8 mouse cellular contexts compared by ENCODE assay signal in the genomic region with DNA sequence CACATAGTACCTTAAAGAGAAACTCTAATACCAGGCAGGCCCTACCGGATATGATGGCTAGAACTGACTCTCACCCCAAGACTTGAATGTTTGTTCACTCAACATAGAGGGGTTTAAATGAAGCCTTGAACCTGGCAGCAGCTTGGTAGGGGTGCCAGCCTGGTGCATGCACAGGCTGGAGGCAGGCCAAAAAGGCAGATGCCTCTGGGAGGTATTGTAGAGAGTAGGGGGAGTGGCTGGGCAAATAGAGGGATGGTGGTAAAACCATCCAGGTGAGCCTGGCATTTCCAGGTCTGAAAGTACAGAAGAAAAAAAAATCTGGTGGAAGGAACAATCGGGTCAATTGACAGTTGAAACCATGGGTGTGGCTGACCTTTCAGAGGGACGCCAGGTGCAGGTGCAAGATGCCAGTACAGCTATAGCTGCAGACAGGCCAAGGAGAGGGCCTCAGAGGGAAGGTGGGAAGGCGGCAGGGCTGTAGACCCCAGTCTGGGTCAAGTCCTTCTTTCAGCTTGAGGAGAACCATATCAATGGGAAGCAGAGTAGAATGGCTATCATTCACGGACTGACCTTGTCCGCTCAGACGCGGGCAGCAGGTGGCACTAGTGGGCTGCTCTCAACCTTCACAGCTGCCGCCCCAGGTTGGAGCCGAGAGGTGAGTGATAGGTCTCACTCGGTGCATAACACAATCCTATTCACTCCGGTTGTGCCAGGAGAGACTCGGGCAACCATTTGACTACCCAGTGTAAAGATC. TPM values are rescaled to one million over a fixed set of nuclear protein-coding genes. Genes with fewer than 3 reads are reported as not detected.
DNase-seq lines count a peak whose midpoint lies in the region; ATAC-seq and TF ChIP-seq lines count a peak whose summit lies in the region.

No protein-coding gene starts in this region.

- no peaks in the 10 kb centered on the region for H3K36me3 ChIP-seq in embryonic facial prominence, embryonic 10.5 days (replicated peaks)
- H3K36me3 ChIP-seq in heart, embryonic 14.5 days (ENCODE audit: control insufficient read depth, insufficient read depth, low read length) = no peaks in the 10 kb centered on the region
- H3K36me3 ChIP-seq in kidney, postnatal 0 days (ENCODE audit: insufficient read depth, low read length) = no peaks in the 10 kb centered on the region
- H3K36me3 ChIP-seq in liver, postnatal 0 days (replicated peaks; ENCODE audit: insufficient read depth, low read length) = no peaks in the 10 kb centered on the region
- no peaks in the 10 kb centered on the region for H3K36me3 ChIP-seq in neural tube, embryonic 11.5 days (ENCODE audit: control insufficient read depth, insufficient read depth, low read length)

- H3K4me2 ChIP-seq in heart, embryonic 14.5 days (ENCODE audit: low read length) = peak overlapping the region; percentile 52
- peak overlapping the region; percentile 34; the same call in 1 of the 2 replicates for H3K4me2 ChIP-seq in kidney, postnatal 0 days (ENCODE audit: low read length)
- H3K4me2 ChIP-seq in liver, postnatal 0 days (ENCODE audit: low read depth, low read length) = peak overlapping the region; percentile 1; the same call in 1 of the 2 replicates
- H3K4me2 ChIP-seq in neural tube, embryonic 11.5 days (ENCODE audit: low read depth) = peak overlapping the region; percentile 24

- H3K4me1 ChIP-seq in embryonic facial prominence, embryonic 10.5 days = peaks cover 6% of the 10 kb centered on the region
- peaks cover 11 to 15% of the 10 kb centered on the region in 2 experiments for H3K4me1 ChIP-seq in heart, embryonic 14.5 days (ENCODE audit: control insufficient read depth in 2 of 2, insufficient read depth in 2 of 2, low read length in 2 of 2)
- no peaks in the 10 kb centered on the region for H3K4me1 ChIP-seq in kidney, postnatal 0 days (replicated peaks; ENCODE audit: insufficient read depth, low read length)
- 0 out of 2 replicates have a peak, but pooled peaks cover 2% of the 10 kb centered on the region for H3K4me1 ChIP-seq in liver, postnatal 0 days (ENCODE audit: insufficient read depth)
- peaks cover 3% of the 10 kb centered on the region; the same call in 1 of the 2 replicates for H3K4me1 ChIP-seq in neural tube, embryonic 11.5 days (ENCODE audit: control insufficient read depth, insufficient read depth, low read length)

- no peaks in the 10 kb centered on the region for H3K9me3 ChIP-seq in embryonic facial prominence, embryonic 10.5 days
- H3K9me3 ChIP-seq in heart, embryonic 14.5 days (ENCODE audit: control insufficient read depth, low read length) = no peaks in the 10 kb centered on the region
- no peaks in the 10 kb centered on the region for H3K9me3 ChIP-seq in kidney, postnatal 0 days (replicated peaks; ENCODE audit: low read length)
- H3K9me3 ChIP-seq in liver, postnatal 0 days (ENCODE audit: low read length) = no peaks in the 10 kb centered on the region
- H3K9me3 ChIP-seq in neural tube, embryonic 11.5 days (ENCODE audit: control insufficient read depth, low read length) = no peaks in the 10 kb centered on the region

- WGBS in embryonic facial prominence, embryonic 10.5 days = 14% methylated on average over 13 of the region's 13 CpGs
- WGBS in heart, embryonic 14.5 days = 14% methylated on average over 13 of the region's 13 CpGs
- WGBS in kidney, postnatal 0 days = 16% methylated on average over 13 of the region's 13 CpGs
- WGBS in liver, postnatal 0 days (ENCODE audit: insufficient replicate concordance) = 15% methylated on average over 13 of the region's 13 CpGs
- WGBS in neural tube, embryonic 11.5 days = 16% methylated on average over 13 of the region's 13 CpGs

- peak; percentile 86 for TF ChIP-seq CTCF in kidney, postnatal 0 days (IDR thresholded peaks at IDR 0.05; ENCODE audit: low read depth)
- peak; percentile 96 for TF ChIP-seq CTCF in liver, postnatal 0 days (IDR thresholded peaks at IDR 0.05; ENCODE audit: low read depth)

- no peak overlapping the region for H3K9ac ChIP-seq in heart, embryonic 14.5 days (ENCODE audit: low read length)
- no peak overlapping the region for H3K9ac ChIP-seq in kidney, postnatal 0 days (ENCODE audit: low read depth, low read length)
- no peak overlapping the region for H3K9ac ChIP-seq in liver, postnatal 0 days (replicated peaks)
- H3K9ac ChIP-seq in neural tube, embryonic 11.5 days (ENCODE audit: low read length) = no peak overlapping the region

- DNase-seq in adrenal gland, adult 2 months = peak; percentile 74
- DNase-seq in embryonic facial prominence, embryonic 10.5 days (ENCODE audit: low spot score) = peak; percentile 74
- peak; percentile 70 for DNase-seq in kidney, postnatal 0 days (ENCODE audit: low spot score)
- peak; percentile 86 for DNase-seq in liver, postnatal 0 days
- peak; percentile 77 for DNase-seq in neural tube, embryonic 11.5 days (ENCODE audit: low spot score)
- peak; percentile 68 for DNase-seq in thymus, postnatal 14 days

- H3K4me3 ChIP-seq in embryonic facial prominence, embryonic 10.5 days = peak overlapping the region; percentile 23; the same call in 1 of the 2 replicates
- H3K4me3 ChIP-seq in heart, embryonic 14.5 days (ENCODE audit: control insufficient read depth in 1 of 2, insufficient read depth in 1 of 2, low read depth in 1 of 2, low read length in 2 of 2) = peak overlapping the region; percentile 3 to 9; a peak in 2 of 4 replicates
- H3K4me3 ChIP-seq in kidney, postnatal 0 days (replicated peaks; ENCODE audit: low read depth, low read length) = no peak overlapping the region
- H3K4me3 ChIP-seq in liver, postnatal 0 days (ENCODE audit: low read depth, low read length) = no peak overlapping the region
- no peak overlapping the region for H3K4me3 ChIP-seq in neural tube, embryonic 11.5 days (ENCODE audit: low read depth, low read length)

- H3K27ac ChIP-seq in embryonic facial prominence, embryonic 10.5 days (replicated peaks) = no peak overlapping the region
- no peak overlapping the region for H3K27ac ChIP-seq in heart, embryonic 14.5 days (replicated peaks in 1 of 2; ENCODE audit: control insufficient read depth in 1 of 2, insufficient read depth in 1 of 2, low read depth in 2 of 2, low read length in 2 of 2)
- H3K27ac ChIP-seq in kidney, postnatal 0 days = no peak overlapping the region
- H3K27ac ChIP-seq in liver, postnatal 0 days (ENCODE audit: low read depth) = no peak overlapping the region
- no peak overlapping the region for H3K27ac ChIP-seq in neural tube, embryonic 11.5 days (ENCODE audit: low read depth, low read length)

- peaks cover 34% of the 10 kb centered on the region for H3K27me3 ChIP-seq in embryonic facial prominence, embryonic 10.5 days (replicated peaks; ENCODE audit: low read depth, poor library complexity, severe bottlenecking)
- H3K27me3 ChIP-seq in heart, embryonic 14.5 days (ENCODE audit: control insufficient read depth, insufficient read depth, low read length) = 0 out of 2 replicates have a peak, but pooled peaks cover 2% of the 10 kb centered on the region
- no peaks in the 10 kb centered on the region; the same call in 1 of the 2 replicates for H3K27me3 ChIP-seq in kidney, postnatal 0 days (ENCODE audit: insufficient read depth, low read length)
- H3K27me3 ChIP-seq in liver, postnatal 0 days (ENCODE audit: insufficient read depth, low read length) = peaks cover 7% of the 10 kb centered on the region; the same call in 1 of the 2 replicates
- no peaks in the 10 kb centered on the region for H3K27me3 ChIP-seq in neural tube, embryonic 11.5 days (ENCODE audit: control insufficient read depth, insufficient read depth, low read length)

- ATAC-seq in CD4-positive, CD25-positive, alpha-beta regulatory T cell, adult 4 months = peak; percentile 72
- peak; percentile 80; the same call in 1 of the 2 replicates for ATAC-seq in heart, embryonic 14.5 days (ENCODE audit: insufficient number of reproducible peaks, insufficient read depth, low FRiP score, low read depth)
- 0 out of 2 replicates have a peak, but pooled peaks have one; percentile 46 for ATAC-seq in kidney, postnatal 0 days (replicated peaks; ENCODE audit: low FRiP score, low read depth)
- ATAC-seq in liver, postnatal 0 days = peak; percentile 85
- ATAC-seq in neural tube, embryonic 11.5 days (ENCODE audit: insufficient read depth, low FRiP score, low TSS enrichment) = peak; percentile 60; the same call in 1 of the 2 replicates

- TF ChIP-seq EP300 in liver, postnatal 0 days (IDR thresholded peaks at IDR 0.05; ENCODE audit: low read depth) = no peak

RNA-seq across cellular contexts. Expression of a gene that starts 9.8 kb away (rescaled TPM):
- polyA plus RNA-seq in CD4-positive, CD25-positive, alpha-beta regulatory T cell, adult 4 months (2017; shearing (Covaris generic)) = 10 to 100 TPM; 63.0 to 78.7 TPM
- 10 to 100 TPM; 52.3 to 59.3 TPM for total RNA-seq in adrenal gland, adult 2 months (2021)
- 33.1 and 38.2 TPM in 2 replicates for polyA plus RNA-seq in adrenal gland, adult 2 months (2012; rRNA removed)
- polyA plus RNA-seq in embryonic facial prominence, embryonic 10.5 days (2016; fragmentation: Nextera tagmentation; extraction: Ambion mirVana) = 67.4 and 68.0 TPM in 2 replicates
- polyA plus RNA-seq in heart, embryonic 14.5 days (2014; fragmentation: Nextera tagmentation; extraction: Ambion mirVana) = 46.8 and 48.9 TPM in 2 replicates
- polyA plus RNA-seq in kidney, postnatal 0 days (2015; fragmentation: Nextera tagmentation; extraction: Ambion mirVana) = 62.8 and 64.3 TPM in 2 replicates
- polyA plus RNA-seq in liver, postnatal 0 days (2015; fragmentation: Nextera tagmentation; extraction: Ambion mirVana) = 38.5 and 40.8 TPM in 2 replicates
- 58.0 and 64.0 TPM in 2 replicates for polyA plus RNA-seq in neural tube, embryonic 11.5 days (2014; fragmentation: Nextera tagmentation; extraction: Ambion mirVana)

RNA-seq across cellular contexts. Expression of a gene that starts 25.0 kb away (rescaled TPM):
- under 1 TPM in 1 of 2 experiments, not detected in 1; 0.17 TPM for polyA plus RNA-seq in CD4-positive, CD25-positive, alpha-beta regulatory T cell, adult 4 months (2017; shearing (Covaris generic))
- 10 to 100 TPM; 11.1 to 15.9 TPM for total RNA-seq in adrenal gland, adult 2 months (2021)
- polyA plus RNA-seq in adrenal gland, adult 2 months (2012; rRNA removed) = 10.7 and 13.2 TPM in 2 replicates
- 3.2 and 3.4 TPM in 2 replicates for polyA plus RNA-seq in embryonic facial prominence, embryonic 10.5 days (2016; fragmentation: Nextera tagmentation; extraction: Ambion mirVana)
- 13.3 and 16.7 TPM in 2 replicates for polyA plus RNA-seq in heart, embryonic 14.5 days (2014; fragmentation: Nextera tagmentation; extraction: Ambion mirVana)
- 2.3 and 2.5 TPM in 2 replicates for polyA plus RNA-seq in kidney, postnatal 0 days (2015; fragmentation: Nextera tagmentation; extraction: Ambion mirVana)
- polyA plus RNA-seq in liver, postnatal 0 days (2015; fragmentation: Nextera tagmentation; extraction: Ambion mirVana) = 1.8 TPM in 2 replicates
- 24.3 and 27.6 TPM in 2 replicates for polyA plus RNA-seq in neural tube, embryonic 11.5 days (2014; fragmentation: Nextera tagmentation; extraction: Ambion mirVana)

RNA-seq across cellular contexts. Expression of a gene that starts 49.9 kb away (rescaled TPM):
- not detected for polyA plus RNA-seq in CD4-positive, CD25-positive, alpha-beta regulatory T cell, adult 4 months (2017; shearing (Covaris generic))
- total RNA-seq in adrenal gland, adult 2 months (2021) = not detected
- not detected in 2 replicates for polyA plus RNA-seq in adrenal gland, adult 2 months (2012; rRNA removed)
- not detected in 2 replicates for polyA plus RNA-seq in embryonic facial prominence, embryonic 10.5 days (2016; fragmentation: Nextera tagmentation; extraction: Ambion mirVana)
- polyA plus RNA-seq in heart, embryonic 14.5 days (2014; fragmentation: Nextera tagmentation; extraction: Ambion mirVana) = not detected in 2 replicates
- not detected in 2 replicates for polyA plus RNA-seq in kidney, postnatal 0 days (2015; fragmentation: Nextera tagmentation; extraction: Ambion mirVana)
- polyA plus RNA-seq in liver, postnatal 0 days (2015; fragmentation: Nextera tagmentation; extraction: Ambion mirVana) = not detected in 2 replicates
- not detected in 2 replicates for polyA plus RNA-seq in neural tube, embryonic 11.5 days (2014; fragmentation: Nextera tagmentation; extraction: Ambion mirVana)

Comparison
In these comparisons a context has a peak if more than half of its experiments do, and no peak if none do; other contexts are left out.
1. H3K4me3 ChIP-seq: peak in embryonic facial prominence, embryonic 10.5 days (single experiment) and heart, embryonic 14.5 days (2 of 2); none in kidney, postnatal 0 days (single experiment), liver, postnatal 0 days (single experiment) and neural tube, embryonic 11.5 days (single experiment).
2. H3K4me2 ChIP-seq: peak in every context shown above with its lines; median percentile 52 in heart, embryonic 14.5 days; 34 in kidney, postnatal 0 days; 24 in neural tube, embryonic 11.5 days; 1 in liver, postnatal 0 days.
3. Peak in every context shown above with its lines, with median percentiles within 50 percentile points of each other: ATAC-seq and DNase-seq.